In the genomic region with DNA sequence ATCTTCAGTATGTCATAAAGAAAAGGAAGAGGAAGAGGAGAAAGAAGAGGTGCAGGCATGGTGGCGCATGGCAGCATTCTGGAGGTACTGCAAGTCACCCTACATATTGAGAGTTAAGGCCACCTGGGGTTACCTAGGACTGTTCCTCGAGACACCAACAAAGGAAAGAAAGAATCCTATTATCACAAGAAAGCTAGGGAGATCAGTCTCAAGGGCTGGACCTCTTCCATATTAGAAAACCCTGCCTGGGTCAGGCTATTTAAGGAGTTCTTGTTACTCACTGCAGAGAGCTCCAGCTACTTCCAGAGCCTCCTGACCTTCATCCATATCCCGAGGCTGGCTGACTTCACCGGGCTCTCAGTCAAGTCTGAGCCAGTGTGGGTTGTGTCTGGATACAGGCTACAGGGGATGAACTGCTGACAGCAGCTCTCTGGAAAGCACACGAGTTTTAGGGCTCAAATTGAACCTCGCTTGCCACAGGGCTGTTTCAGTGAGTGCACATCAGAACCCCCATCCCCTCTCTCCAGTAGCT, we compare ENCODE assay signal across 23 mouse cellular contexts. TPM values are rescaled to one million over a fixed set of nuclear protein-coding genes. Genes with fewer than 3 reads are reported as not detected.
DNase-seq lines count a peak whose midpoint lies in the region; ATAC-seq lines count a peak whose summit lies in the region.
"Had no signal": no experiment of that assay in that cellular context is flagged by ENCODE, and none has a peak within 500 bp of the region (broad histone marks: within the 10 kb centered on the region; RNA-seq: fewer than 3 reads in every experiment).

No protein-coding gene starts in this region.

- H3K36me3 ChIP-seq in liver, embryonic 11.5 days (ENCODE audit: control insufficient read depth, insufficient read depth, low read length), result no peaks in the 10 kb centered on the region
- H3K36me3 ChIP-seq: embryonic facial prominence, embryonic 13.5 days; limb, embryonic 15.5 days; midbrain, embryonic 12.5 days had no signal

- DNase-seq in ovary, adult 18-20 months (ENCODE audit: low spot score), result peak; percentile 59
- no peak for DNase-seq in ovary, postnatal 10 days (ENCODE audit: low spot score)
- DNase-seq in R1 (ENCODE audit: low read depth, low spot score), result peak; percentile 92
- DNase-seq in adrenal gland, postnatal 10 days, result peak; percentile 62
- DNase-seq in kidney, postnatal 36 days, result no peak
- no peak for DNase-seq in liver, embryonic 11.5 days (ENCODE audit: low spot score)
- DNase-seq: cerebellum, adult 9-11 months; gastrocnemius, adult 2 months; kidney, adult 9 months; layer of hippocampus, postnatal 36 days; liver, postnatal 0 days; lung, postnatal 36 days had no signal

- no peak for ATAC-seq in cerebellum, adult (ENCODE audit: insufficient number of reproducible peaks, low FRiP score, low TSS enrichment)
- ATAC-seq in liver, embryonic 11.5 days (replicated peaks; ENCODE audit: low FRiP score), result no peak
- ATAC-seq: forebrain, embryonic 16.5 days; liver, postnatal 0 days had no signal

- whole genome bisulfite sequencing in liver, embryonic 11.5 days, result 62% methylated on average over 6 of the region's 6 CpGs

- no peak overlapping the region for H3K4me3 ChIP-seq in liver, embryonic 11.5 days (ENCODE audit: low read depth, low read length)
- H3K4me3 ChIP-seq: embryonic facial prominence, embryonic 13.5 days; gastrocnemius, adult 2 months; limb, embryonic 15.5 days; midbrain, embryonic 12.5 days had no signal

- H3K4me2 ChIP-seq in liver, embryonic 11.5 days, result no peak overlapping the region
- H3K4me2 ChIP-seq: embryonic facial prominence, embryonic 13.5 days; limb, embryonic 15.5 days; midbrain, embryonic 12.5 days had no signal

- H3K27me3 ChIP-seq in liver, embryonic 11.5 days (replicated peaks; ENCODE audit: control insufficient read depth, insufficient read depth, low read length), result no peaks in the 10 kb centered on the region
- H3K27me3 ChIP-seq: embryonic facial prominence, embryonic 13.5 days; limb, embryonic 15.5 days; midbrain, embryonic 12.5 days had no signal

- H3K9ac ChIP-seq in liver, embryonic 11.5 days (ENCODE audit: low read depth, low read length), result no peak overlapping the region
- H3K9ac ChIP-seq: embryonic facial prominence, embryonic 13.5 days; limb, embryonic 15.5 days; liver, postnatal 0 days; midbrain, embryonic 12.5 days had no signal

- no peaks in the 10 kb centered on the region; the same call in 1 of the 2 replicates for H3K4me1 ChIP-seq in liver, embryonic 11.5 days (replicated peaks; ENCODE audit: control insufficient read depth, insufficient read depth, low read length)
- H3K4me1 ChIP-seq: embryonic facial prominence, embryonic 13.5 days; limb, embryonic 15.5 days; midbrain, embryonic 12.5 days had no signal

- no peak overlapping the region for H3K27ac ChIP-seq in liver, embryonic 11.5 days (ENCODE audit: low read depth, low read length)
- H3K27ac ChIP-seq: embryonic facial prominence, embryonic 13.5 days; gastrocnemius, adult 2 months; limb, embryonic 15.5 days; midbrain, embryonic 12.5 days had no signal

- H3K9me3 ChIP-seq in liver, embryonic 11.5 days (ENCODE audit: control insufficient read depth, low read length), result no peaks in the 10 kb centered on the region
- H3K9me3 ChIP-seq: embryonic facial prominence, embryonic 13.5 days; limb, embryonic 15.5 days; midbrain, embryonic 12.5 days had no signal

RNA-seq across cellular contexts. Expression of a gene that starts 17.2 kb away (rescaled TPM):
- 100 to 1,000 TPM; 107 to 116 TPM for total RNA-seq in adrenal gland, postnatal 10 days (2021)
- polyA plus RNA-seq in liver, embryonic 11.5 days (2014; fragmentation: Nextera tagmentation; extraction: Ambion mirVana), result 17.5 and 20.3 TPM in 2 replicates

RNA-seq across cellular contexts. Expression of a gene that starts 32.9 kb away (rescaled TPM):
- total RNA-seq in adrenal gland, postnatal 10 days (2021), result 100 to 1,000 TPM; 116 to 118 TPM
- polyA plus RNA-seq in liver, embryonic 11.5 days (2014; fragmentation: Nextera tagmentation; extraction: Ambion mirVana), result 176 and 179 TPM in 2 replicates

RNA-seq across cellular contexts. Expression of a gene that starts 55.0 kb away (rescaled TPM):
- total RNA-seq in adrenal gland, postnatal 10 days (2021), result not detected
- polyA plus RNA-seq in liver, embryonic 11.5 days (2014; fragmentation: Nextera tagmentation; extraction: Ambion mirVana), result not detected in 2 replicates
- total RNA-seq: gastrocnemius, adult 2 months; heart, adult 18-20 months; layer of hippocampus, postnatal 36 days; left cerebral cortex, postnatal 25 days had no signal
- polyA plus RNA-seq: embryonic facial prominence, embryonic 13.5 days; forebrain, embryonic 16.5 days; hindbrain, embryonic 11.5 days; large intestine, adult 2 months; limb, embryonic 15.5 days; liver, postnatal 0 days; midbrain, embryonic 12.5 days; neural tube, embryonic 14.5 days; thymus, postnatal 0 days had no signal

Comparison
In these comparisons a context has a peak if more than half of its experiments do, and no peak if none do; other contexts are left out.
1. DNase-seq: peak in ovary, adult 18-20 months (single experiment), R1 (single experiment) and adrenal gland, postnatal 10 days (single experiment); none in ovary, postnatal 10 days (single experiment), kidney, postnatal 36 days (0 of 2) and liver, embryonic 11.5 days (single experiment).